Mouse (Mus musculus): Measurements from ENCODE around the gene Olfr177.

Olfr177 gene

GRCm38 (mm10) chr16:58874668-58875067, at the start of gene Olfr177:
Olfr177 (minus strand) TSS chr16:58874768.
- no peak for DNase-seq

GRCm38 (mm10) chr16:58891963-58892362, 17.4 kb upstream of the Olfr177 start, which contains the start of gene Olfr178:
Olfr178 (minus strand) TSS chr16:58892063.
- DNase-seq = no peak

- DNase-seq = no peak
Observed at GRCm38 (mm10) chr16:58884416-58884815, 9.8 kb upstream of the Olfr177 start.

GRCm38 (mm10) chr16:58861479-58861878, 13.1 kb downstream of the Olfr177 start:
- no peak for DNase-seq

- no peak for DNase-seq
Observed at GRCm38 (mm10) chr16:58860032-58860737, 14.4 kb downstream of the Olfr177 start.

- no peak for DNase-seq
Observed at GRCm38 (mm10) chr16:58826732-58827319, 47.7 kb downstream of the Olfr177 start, which contains the start of gene Olfr175-ps1. Olfr175-ps1 (minus strand) TSS chr16:58826782.

All from cerebellum, postnatal 14 days (tissue).